Mouse (Mus musculus) kidney, adult 8-10 months (tissue): Measurements from ENCODE around the gene Mpo.

Experiments
- DNase-seq, 2 experiments: peaks; one replicate each; pipeline ENCODE4 v3.0.0; 2022

Gene Mpo

GRCm38 (mm10) chr11:87758161-87758911, 35.0 kb upstream of the Mpo start:
- no peak for DNase-seq

- no peak for DNase-seq
Measured at GRCm38 (mm10) chr11:87758957-87759608, 34.3 kb upstream of the Mpo start.

GRCm38 (mm10) chr11:87759609-87760005, 33.8 kb upstream of the Mpo start:
- no peak for DNase-seq

- DNase-seq = no peak
Measured at GRCm38 (mm10) chr11:87760301-87761081, 32.9 kb upstream of the Mpo start, which contains the start of gene Tspoap1. TSS of gene Tspoap1 (plus strand) at chr11:87760541.

GRCm38 (mm10) chr11:87761181-87761721, 32.1 kb upstream of the Mpo start:
- no peak for DNase-seq

GRCm38 (mm10) chr11:87761806-87762701, 31.3 kb upstream of the Mpo start:
- no peak for DNase-seq

GRCm38 (mm10) chr11:87762702-87763385, 30.5 kb upstream of the Mpo start:
- DNase-seq = no peak

- DNase-seq = peak; percentile 45 to 48
Measured at GRCm38 (mm10) chr11:87763511-87763987, 29.8 kb upstream of the Mpo start.

GRCm38 (mm10) chr11:87763988-87764876, 29.1 kb upstream of the Mpo start:
- DNase-seq = peak in 1 of 2 experiments; percentile 22

GRCm38 (mm10) chr11:87768745-87769144, 24.6 kb upstream of the Mpo start:
- no peak for DNase-seq

- peak; percentile 39 to 72 for DNase-seq
Measured at GRCm38 (mm10) chr11:87770989-87771388, 22.4 kb upstream of the Mpo start.

- DNase-seq = no peak
Measured at GRCm38 (mm10) chr11:87772354-87772753, 21.0 kb upstream of the Mpo start.

- DNase-seq = peak; percentile 83 to 94
Measured at GRCm38 (mm10) chr11:87778100-87778765, 15.1 kb upstream of the Mpo start.

GRCm38 (mm10) chr11:87778915-87779314, 14.5 kb upstream of the Mpo start:
- no peak for DNase-seq

GRCm38 (mm10) chr11:87779392-87779791, 14.0 kb upstream of the Mpo start:
- no peak for DNase-seq

GRCm38 (mm10) chr11:87780130-87780529, 13.3 kb upstream of the Mpo start:
- no peak for DNase-seq

- DNase-seq = no peak
Measured at GRCm38 (mm10) chr11:87790088-87790487, 3.3 kb upstream of the Mpo start.

- no peak for DNase-seq
Measured at GRCm38 (mm10) chr11:87801711-87802275, 8.4 kb downstream of the Mpo start.

- DNase-seq = peak in 1 of 2 experiments; percentile 23
Measured at GRCm38 (mm10) chr11:87802621-87803020, 9.2 kb downstream of the Mpo start.
